Mouse (Mus musculus) myocyte (in vitro differentiated cells): ENCODE data around the gene Fam214a. TPM values are rescaled to one million over a fixed set of nuclear protein-coding genes. Genes with fewer than 3 reads are reported as not detected.

Experiments
- H3K27me3 ChIP-seq: one replicate; pipeline ENCODE4 v1.6.1; 2011; ENCODE audit not compliant: control insufficient read depth, insufficient read depth, insufficient read length
- H3K36me3 ChIP-seq: one replicate; pipeline ENCODE4 v1.6.1; 2011; ENCODE audit not compliant: control insufficient read depth, insufficient read depth
- H3K4me2 ChIP-seq: one replicate; pipeline ENCODE4 v1.6.1; 2011; ENCODE audit warnings: low read depth, control low read depth
- H3K4me3 ChIP-seq: one replicate; pipeline ENCODE4 v1.5.1; 2011; ENCODE audit warnings: mild to moderate bottlenecking, control low read depth, moderate library complexity
- H3K79me2 ChIP-seq: one replicate; pipeline ENCODE4 v1.6.1; 2011; ENCODE audit not compliant: control insufficient read depth, insufficient read depth
- H3ac ChIP-seq: one replicate; pipeline ENCODE4 v1.6.1; 2011; ENCODE audit not compliant: control insufficient read depth, insufficient read length
- CEBPB ChIP-seq: IDR thresholded peaks from 2 replicates; pipeline ENCODE4 v1.6.1; 2011; ENCODE audit warnings: mild to moderate bottlenecking, moderate library complexity; ENCODE audit not compliant: poor library complexity, insufficient read depth, severe bottlenecking
- E2F4 ChIP-seq: IDR thresholded peaks from one replicate; pipeline ENCODE4 v1.6.1; 2011; ENCODE audit warnings: mild to moderate bottlenecking, control low read depth, moderate library complexity; ENCODE audit not compliant: insufficient read depth
- MAX ChIP-seq: IDR thresholded peaks from one replicate; pipeline ENCODE4 v1.6.1; 2011; ENCODE audit warnings: low read depth, mild to moderate bottlenecking, control low read depth
- MYOD1 ChIP-seq, 3 experiments: IDR thresholded peaks; one replicate each; pipeline ENCODE4 v1.6.1; 2011; ENCODE audit warnings: control low read depth in 2 of 3, low read depth in 2 of 3, mild to moderate bottlenecking in 2 of 3, moderate library complexity in 1 of 3; ENCODE audit not compliant: insufficient read length in 2 of 3, control insufficient read depth in 1 of 3
- MYOG ChIP-seq, 3 experiments: IDR thresholded peaks; one replicate each; pipeline ENCODE4 v1.6.1; 2011; ENCODE audit warnings: control low read depth in 2 of 3, low read depth in 2 of 3, mild to moderate bottlenecking in 2 of 3; ENCODE audit not compliant: insufficient read length in 2 of 3, control insufficient read depth in 1 of 3, insufficient read depth in 1 of 3
- POLR2A ChIP-seq: IDR thresholded peaks from one replicate; pipeline ENCODE4 v1.6.1; 2011; ENCODE audit warnings: low read depth, mild to moderate bottlenecking, control low read depth, moderate library complexity; ENCODE audit not compliant: insufficient read length
- POLR2AphosphoS2 ChIP-seq: IDR thresholded peaks from one replicate; pipeline ENCODE4 v1.6.1; 2011; ENCODE audit warnings: low read depth, control low read depth; ENCODE audit not compliant: insufficient read length
- REST ChIP-seq: IDR thresholded peaks from one replicate; pipeline ENCODE4 v1.6.1; 2011; ENCODE audit warnings: mild to moderate bottlenecking, control low read depth, moderate library complexity; ENCODE audit not compliant: insufficient read depth, insufficient read length
- SRF ChIP-seq: IDR thresholded peaks from one replicate; pipeline ENCODE4 v1.6.1; 2011; ENCODE audit warnings: low read depth; ENCODE audit not compliant: control insufficient read depth, insufficient read length
- TCF12 ChIP-seq: IDR thresholded peaks from one replicate; pipeline ENCODE4 v1.6.1; 2011; ENCODE audit warnings: mild to moderate bottlenecking, control low read depth; ENCODE audit not compliant: poor library complexity, insufficient read depth, severe bottlenecking
- TCF3 ChIP-seq: IDR thresholded peaks from one replicate; pipeline ENCODE4 v1.6.1; 2011; ENCODE audit warnings: low read depth, control low read depth; ENCODE audit not compliant: insufficient read length
- USF1 ChIP-seq: IDR thresholded peaks from one replicate; pipeline ENCODE4 v1.6.1; 2011; ENCODE audit warnings: low read depth, mild to moderate bottlenecking, control low read depth, moderate library complexity
- polyA plus RNA-seq: library from polyadenylated mRNA; unstranded; fragments of >200 nt; fragmentation: generic; extraction: Trizol; gene quantifications from one replicate; pipeline ENCODE4 v1.2.1, GENCODE M21; 2012; ENCODE audit warnings: missing spikeins

Fam214a gene
- polyA plus RNA-seq, 1 experiment, result 2.6 TPM

GRCm38 (mm10) chr9:74911430-74911829 is 41.3 kb upstream of the Fam214a start:
- Histone ChIP-seq H3K36me3 (no peaks in the 10 kb centered on the region), H3ac (no peak overlapping the region), H3K27me3 (no peaks in the 10 kb centered on the region), H3K4me3 (no peak overlapping the region), H3K4me2 (no peak overlapping the region), H3K79me2 (no peaks in the 10 kb centered on the region)
- TF ChIP-seq MAX, result no peak
- no peak for TF ChIP-seq E2F4
- TF ChIP-seq CEBPB, result no peak
- no peak for TF ChIP-seq REST
- TF ChIP-seq POLR2AphosphoS2, result no peak
- TF ChIP-seq MYOG (IDR thresholded peaks at IDR 0.05; ENCODE audit: control insufficient read depth in 1 of 3, insufficient read depth in 1 of 3, insufficient read length in 2 of 3, low read depth in 2 of 3), result no peak
- TF ChIP-seq SRF, result no peak
- no peak for TF ChIP-seq TCF3
- TF ChIP-seq TCF12, result no peak
- TF ChIP-seq USF1, result no peak

- Histone ChIP-seq H3K4me3 (no peak overlapping the region), H3ac (no peak overlapping the region), H3K27me3 (no peaks in the 10 kb centered on the region), H3K79me2 (no peaks in the 10 kb centered on the region), H3K36me3 (no peaks in the 10 kb centered on the region), H3K4me2 (no peak overlapping the region)
- TF ChIP-seq MYOD1 (IDR thresholded peaks at IDR 0.05; ENCODE audit: control insufficient read depth in 1 of 3, insufficient read length in 2 of 3, low read depth in 2 of 3) (peak in 1 of 3 experiments; percentile 9), E2F4 (no peak)
Measured at GRCm38 (mm10) chr9:74911919-74912318, 40.8 kb upstream of the Fam214a start.

GRCm38 (mm10) chr9:74912619-74913376 is 39.9 kb upstream of the Fam214a start:
- Histone ChIP-seq H3K79me2 (no peaks in the 10 kb centered on the region), H3K4me3 (no peak overlapping the region), H3ac (no peak overlapping the region), H3K36me3 (no peaks in the 10 kb centered on the region), H3K27me3 (no peaks in the 10 kb centered on the region), H3K4me2 (no peak overlapping the region)
- TF ChIP-seq CEBPB, result no peak
- TF ChIP-seq USF1, result no peak
- peak in 2 of 3 experiments; percentile 74 to 75 for TF ChIP-seq MYOD1 (IDR thresholded peaks at IDR 0.05; ENCODE audit: control insufficient read depth in 1 of 3, insufficient read length in 2 of 3, low read depth in 2 of 3)
- TF ChIP-seq MYOG (IDR thresholded peaks at IDR 0.05; ENCODE audit: control insufficient read depth in 1 of 3, insufficient read depth in 1 of 3, insufficient read length in 2 of 3, low read depth in 2 of 3), result peak in 2 of 3 experiments; percentile 26 to 76

GRCm38 (mm10) chr9:74915611-74916010 is 37.1 kb upstream of the Fam214a start:
- Histone ChIP-seq H3K36me3 (no peaks in the 10 kb centered on the region), H3K4me2 (no peak overlapping the region), H3K79me2 (no peaks in the 10 kb centered on the region), H3ac (no peak overlapping the region), H3K27me3 (no peaks in the 10 kb centered on the region), H3K4me3 (no peak overlapping the region)
- TF ChIP-seq TCF12, result no peak

- Histone ChIP-seq H3K36me3 (no peaks in the 10 kb centered on the region), H3ac (no peak overlapping the region), H3K4me3 (no peak overlapping the region), H3K27me3 (no peaks in the 10 kb centered on the region), H3K79me2 (no peaks in the 10 kb centered on the region), H3K4me2 (no peak overlapping the region)
- TF ChIP-seq USF1 (no peak), SRF (no peak), CEBPB (no peak), TCF3 (no peak), POLR2A (no peak)
Measured at GRCm38 (mm10) chr9:74920450-74920849, 32.2 kb upstream of the Fam214a start.

GRCm38 (mm10) chr9:74921422-74921821 is 31.3 kb upstream of the Fam214a start:
- no peaks in the 10 kb centered on the region for H3K79me2 ChIP-seq
- TF ChIP-seq MAX (no peak), POLR2A (no peak), TCF12 (no peak), SRF (no peak), TCF3 (no peak), E2F4 (no peak), REST (no peak), MYOD1 (IDR thresholded peaks at IDR 0.05; ENCODE audit: control insufficient read depth in 1 of 3, insufficient read length in 2 of 3, low read depth in 2 of 3) (no peak), CEBPB (no peak)
- H3K4me2 ChIP-seq, result no peak overlapping the region
- no peaks in the 10 kb centered on the region for H3K36me3 ChIP-seq
- no peaks in the 10 kb centered on the region for H3K27me3 ChIP-seq
- H3ac ChIP-seq, result no peak overlapping the region
- no peak overlapping the region for H3K4me3 ChIP-seq
